Mouse (Mus musculus) intestine, embryonic 14.5 days (tissue): ENCODE data around the gene Zfp300. TPM values are rescaled to one million over a fixed set of nuclear protein-coding genes. Genes with fewer than 3 reads are reported as not detected.

Source experiments
- polyA plus RNA-seq: library from polyadenylated mRNA; unstranded; fragments of >200 nt; fragmentation: Nextera tagmentation; extraction: Ambion mirVana; gene quantifications from 2 replicates; pipeline ENCODE4 v1.2.1, GENCODE M21; 2014

Zfp300 gene
- polyA plus RNA-seq, 1 experiment from 2014 or later, result 1.7 TPM

Other genes with a start within 250 kb of the Zfp300 start
- 29.9 and 34.9 TPM in 2 replicates for gene Timp1, start 219.4 kb downstream of the Zfp300 start, polyA plus RNA-seq
- gene Syn1, start 168.5 kb downstream of the Zfp300 start, polyA plus RNA-seq, result 2.0 and 2.7 TPM in 2 replicates
- gene Cfp, start 158.0 kb downstream of the Zfp300 start, polyA plus RNA-seq, result 4.2 and 6.0 TPM in 2 replicates
- 6.2 and 7.2 TPM in 2 replicates for gene Elk1, start 138.9 kb downstream of the Zfp300 start, polyA plus RNA-seq
- gene Uxt, start 127.5 kb downstream of the Zfp300 start, polyA plus RNA-seq, result 53.9 and 56.7 TPM in 2 replicates
- gene Zfp182, start 27.2 kb downstream of the Zfp300 start, polyA plus RNA-seq, result 5.6 and 7.3 TPM in 2 replicates
- gene Spaca5, start 21.1 kb downstream of the Zfp300 start, polyA plus RNA-seq, result not detected in 2 replicates
- gene Ssxa1, start 26.3 kb upstream of the Zfp300 start, polyA plus RNA-seq, result not detected in 2 replicates
- not detected in 2 replicates for gene Gm21876, start 86.1 kb upstream of the Zfp300 start, polyA plus RNA-seq